Mouse (Mus musculus) bone marrow, adult 2 months (tissue): ENCODE results near the gene Arhgap23. TPM values are rescaled to one million over a fixed set of nuclear protein-coding genes. Genes with fewer than 3 reads are reported as not detected.

Source experiments
- H3K27ac ChIP-seq: fragments of 200-500 bp; 2 replicates; pipeline ENCODE4 v1.5.1; 2012; ENCODE audit warnings: low read depth, mild to moderate bottlenecking, control low read depth, inconsistent platforms, low read length; ENCODE audit not compliant: control insufficient read depth, poor library complexity, insufficient read depth
- H3K4me1 ChIP-seq: fragments of 200-500 bp; 2 replicates; pipeline ENCODE4 v1.6.1; 2011; ENCODE audit warnings: low read length; ENCODE audit not compliant: control insufficient read depth, insufficient read depth
- H3K4me3 ChIP-seq: fragments of 200-500 bp; replicated peaks from 2 replicates; pipeline ENCODE3; 2011; ENCODE audit warnings: mild to moderate bottlenecking, low read depth, low read length, control low read depth; ENCODE audit not compliant: control insufficient read depth
- CTCF ChIP-seq: fragments of 200-500 bp; IDR thresholded peaks from 2 replicates; pipeline ENCODE4 v1.5.1; 2011; ENCODE audit warnings: low read length, control low read depth; ENCODE audit not compliant: control insufficient read depth, insufficient read depth
- POLR2A ChIP-seq: fragments of 200-500 bp; IDR thresholded peaks from 2 replicates; pipeline ENCODE4 v1.6.1; 2011; ENCODE audit warnings: low read depth, mild to moderate bottlenecking, control low read depth, low read length, borderline replicate concordance; ENCODE audit not compliant: control insufficient read depth
- WGBS: fragments of 180-500 bp; shearing (Covaris S2); methylation state at CpG from one replicate; pipeline ENCODE4 v1.1.7; 2018; 5-methylcytosine and 5-hydroxymethylcytosine counted together
- polyA plus RNA-seq: library from polyadenylated mRNA; stranded (reverse); fragments of >200 nt; gene quantifications from 2 replicates; pipeline ENCODE4 v1.2.4, GENCODE M21; 2011; ENCODE audit warnings: low replicate concordance; ENCODE audit not compliant: missing spikeins, insufficient read depth, insufficient read length

Arhgap23 gene
- polyA plus RNA-seq, 1 experiment: 39.9 TPM

DNA sequence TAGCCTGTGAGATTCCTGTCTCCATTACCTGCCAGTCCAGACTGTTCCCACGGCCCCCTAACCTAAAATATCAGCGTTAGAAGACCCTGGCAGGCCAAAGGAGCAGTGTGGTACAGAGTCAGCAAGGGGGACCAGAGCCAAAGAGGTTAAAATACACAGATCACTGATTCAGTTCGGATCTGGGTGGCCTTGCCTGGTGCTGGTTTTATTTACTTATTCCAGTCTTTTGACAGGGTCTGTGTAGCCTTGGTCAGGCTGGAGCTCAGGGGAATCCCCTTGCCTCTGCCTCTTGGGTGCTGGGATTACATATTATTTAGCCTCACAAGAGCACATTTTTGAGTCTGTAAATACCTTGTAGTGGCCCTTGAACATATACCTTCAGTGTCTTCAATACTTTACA, 9.5 kb downstream of the Arhgap23 start:
- Histone ChIP-seq H3K4me1 (peaks cover 5% of the 10 kb centered on the region; the same call in 1 of the 2 replicates), H3K4me3 (no peak overlapping the region), H3K27ac (no peak overlapping the region)
- WGBS: 86% methylated on average over 3 of the region's 3 CpGs
- no peak for TF ChIP-seq POLR2A
- TF ChIP-seq CTCF: no peak

DNA sequence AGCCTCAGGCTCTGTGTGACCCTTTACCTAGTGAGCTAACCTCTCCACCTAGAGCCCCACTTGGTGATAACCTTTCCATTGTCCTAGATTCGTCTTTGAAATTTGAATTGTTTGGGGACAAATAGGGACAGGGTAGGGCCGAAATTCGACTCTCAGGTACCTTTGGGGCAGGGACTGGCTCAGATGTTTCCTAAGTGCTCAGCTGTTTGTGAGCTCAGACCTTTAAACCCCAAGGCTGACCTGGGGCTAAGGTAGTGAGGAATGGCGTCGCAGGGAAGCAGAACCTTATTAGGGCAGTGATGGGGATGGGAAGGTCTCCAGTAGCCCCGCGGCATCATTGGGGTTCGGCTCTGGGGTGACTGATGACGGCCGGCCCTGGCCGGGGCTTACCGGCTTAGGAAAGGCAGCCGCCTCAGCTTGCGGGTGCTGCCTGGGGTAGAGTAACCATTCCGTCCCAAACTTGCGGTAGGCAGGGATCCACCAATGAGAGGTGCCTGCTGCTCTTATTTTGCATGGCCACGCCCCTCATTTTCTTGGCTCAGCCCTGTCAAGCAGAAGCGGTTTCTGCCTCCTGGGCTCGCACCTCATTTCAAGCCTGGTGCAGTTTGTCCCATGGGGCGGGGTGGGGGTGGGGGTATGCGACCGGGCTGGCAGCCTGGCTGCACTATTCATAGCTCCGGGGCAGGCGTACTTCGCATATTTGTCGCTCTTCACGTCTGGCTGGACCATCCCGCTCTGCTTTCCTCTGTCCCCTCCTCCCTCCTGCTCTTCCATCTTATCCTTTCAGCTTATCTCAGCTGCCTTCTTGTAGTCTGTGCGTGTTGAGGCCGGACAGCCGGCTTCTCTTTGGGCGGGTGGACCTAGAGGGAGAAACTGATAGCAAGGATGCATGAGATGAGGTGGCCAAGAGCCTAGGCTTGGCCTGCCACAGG, 12.7 kb downstream of the Arhgap23 start:
- Histone ChIP-seq H3K4me3 (peak overlapping the region; percentile 53), H3K27ac (peak overlapping the region; percentile 53), H3K4me1 (peaks cover 7% of the 10 kb centered on the region; the same call in 1 of the 2 replicates)
- no peak for TF ChIP-seq CTCF
- peak; percentile 37; the same call in 1 of the 2 replicates for TF ChIP-seq POLR2A
- 4% methylated on average over 32 of the region's 32 CpGs for WGBS

DNA sequence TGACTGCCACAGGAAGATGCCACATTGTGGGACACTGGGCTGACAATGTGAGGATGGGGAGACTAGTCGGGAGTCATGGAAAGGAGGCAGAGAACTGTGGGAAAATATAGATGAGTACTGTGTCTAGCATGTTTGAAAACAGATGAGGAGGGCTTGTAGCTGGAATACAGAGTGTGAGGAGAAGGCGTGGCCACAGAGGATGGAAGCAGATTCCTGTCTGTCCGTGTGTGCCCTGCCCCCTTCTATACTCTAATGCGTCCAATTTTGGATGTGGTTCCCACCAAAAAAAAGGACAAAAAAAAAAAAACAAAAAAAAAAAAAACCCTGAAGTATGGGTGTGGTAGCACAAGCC, 13.4 kb downstream of the Arhgap23 start:
- Histone ChIP-seq H3K27ac (peak overlapping the region; percentile 53), H3K4me1 (peaks cover 7% of the 10 kb centered on the region; the same call in 1 of the 2 replicates), H3K4me3 (peak overlapping the region; percentile 15)
- TF ChIP-seq CTCF: no peak
- TF ChIP-seq POLR2A: no peak
- 61% methylated on average over 4 of the region's 4 CpGs for WGBS

DNA sequence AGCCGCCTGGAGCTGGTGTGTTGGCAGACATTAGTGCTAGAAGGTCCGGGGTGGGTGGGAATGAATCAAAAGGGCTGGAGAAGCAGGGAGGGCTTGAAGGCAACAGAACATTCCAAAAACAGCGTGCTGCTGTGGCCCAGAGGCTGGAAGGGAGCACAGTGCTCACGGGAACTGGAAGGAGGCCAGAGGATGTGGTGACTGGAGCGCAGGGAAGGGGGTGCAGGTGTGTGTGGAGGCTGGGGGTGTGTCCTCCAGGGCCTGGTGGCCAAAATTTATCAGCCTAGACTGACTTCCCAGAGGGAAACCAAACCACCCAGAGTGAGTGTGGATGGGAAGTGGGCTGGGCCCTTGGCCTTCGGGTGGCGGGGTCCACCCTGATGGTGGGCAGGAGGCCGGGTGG, 14.3 kb downstream of the Arhgap23 start:
- no peak overlapping the region for H3K4me3 ChIP-seq
- WGBS: 38% methylated on average over 8 of the region's 8 CpGs
- TF ChIP-seq POLR2A (no peak), CTCF (no peak)
- H3K27ac ChIP-seq: peak overlapping the region; percentile 52; the same call in 1 of the 2 replicates
- H3K4me1 ChIP-seq: peaks cover 7% of the 10 kb centered on the region; the same call in 1 of the 2 replicates

DNA sequence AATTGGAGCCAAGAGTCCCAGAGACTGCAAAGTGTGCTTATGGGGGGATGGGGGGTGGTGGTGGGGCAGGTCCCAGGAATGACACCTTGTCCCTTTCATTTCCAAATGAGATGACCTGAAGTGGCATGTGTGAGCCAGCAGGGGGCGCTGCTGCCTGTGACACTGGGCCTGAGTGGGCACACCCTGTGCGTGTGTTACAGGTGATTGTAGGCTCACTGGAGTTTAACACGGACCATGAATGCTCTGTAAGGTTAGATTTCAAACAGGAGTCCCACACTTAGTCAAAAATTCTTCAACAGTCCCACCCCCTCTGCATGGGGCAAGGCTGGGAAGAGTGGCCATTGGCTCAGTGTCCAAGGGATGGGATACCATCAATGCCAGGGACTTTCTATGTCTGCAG, 16.7 kb downstream of the Arhgap23 start:
- Histone ChIP-seq H3K4me1 (peaks cover 6% of the 10 kb centered on the region; the same call in 1 of the 2 replicates), H3K4me3 (no peak overlapping the region), H3K27ac (no peak overlapping the region)
- 2% methylated on average over 3 of the region's 3 CpGs for WGBS
- peak; percentile 23; the same call in 1 of the 2 replicates for TF ChIP-seq POLR2A
- TF ChIP-seq CTCF: peak; percentile 100

DNA sequence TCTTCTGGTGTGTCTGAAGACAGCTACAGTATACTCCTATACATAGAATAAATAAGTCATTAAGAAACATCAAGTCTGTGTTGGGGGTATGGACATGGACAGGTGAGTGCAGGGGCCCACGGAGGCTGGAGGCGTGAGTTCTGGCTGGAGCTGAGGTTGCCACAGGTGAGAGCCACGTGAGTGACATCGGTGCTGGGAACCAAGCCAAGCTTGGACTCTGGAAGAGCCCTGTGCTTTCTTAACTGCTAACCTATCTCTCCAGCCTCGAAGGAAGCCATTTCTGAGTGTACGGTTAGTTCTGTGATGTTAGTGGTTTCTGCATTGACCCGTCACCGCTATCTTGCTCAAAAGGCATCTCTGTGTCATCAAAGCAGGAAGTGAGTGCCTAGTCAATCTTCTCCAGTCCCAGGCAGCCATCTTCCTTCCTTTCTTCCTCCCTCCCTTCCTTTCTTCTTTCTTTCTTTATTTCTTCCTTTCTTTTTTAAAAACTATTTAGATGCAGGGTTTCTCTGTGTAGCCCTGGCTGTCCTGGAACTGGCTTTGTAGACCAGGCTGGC, 17.7 kb downstream of the Arhgap23 start:
- peak overlapping the region; percentile 84 for H3K27ac ChIP-seq

DNA sequence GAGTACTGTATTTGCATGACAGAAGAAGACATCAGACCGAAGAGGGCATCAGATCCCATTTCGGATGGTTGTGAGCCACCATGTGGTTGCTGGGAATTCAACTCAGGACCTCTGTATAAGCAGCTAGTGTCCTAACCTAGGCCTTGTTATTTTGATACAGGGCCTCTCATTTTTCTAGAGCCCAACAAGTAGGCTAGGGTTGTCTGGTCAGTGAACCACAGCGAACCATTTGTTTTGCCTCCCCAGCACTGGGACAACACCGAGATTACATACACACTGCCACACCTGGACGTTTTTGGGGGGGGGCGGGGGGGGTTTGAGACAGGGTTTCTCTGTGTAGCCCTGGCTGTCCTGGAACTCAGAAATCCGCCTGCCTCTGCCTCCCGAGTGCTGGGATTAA, 18.8 kb downstream of the Arhgap23 start:
- Histone ChIP-seq H3K4me1 (peaks cover 3% of the 10 kb centered on the region; the same call in 1 of the 2 replicates), H3K4me3 (no peak overlapping the region), H3K27ac (no peak overlapping the region)
- 78% methylated on average over 8 of the region's 8 CpGs for WGBS
- TF ChIP-seq POLR2A (no peak), CTCF (no peak)

More for the DNA sequence above, 17.7 kb downstream of the Arhgap23 start:
- no peak overlapping the region for H3K4me3 ChIP-seq
- WGBS: 28% methylated on average over 8 of the region's 8 CpGs
- TF ChIP-seq POLR2A: no peak
- no peak for TF ChIP-seq CTCF
- H3K4me1 ChIP-seq: peaks cover 5% of the 10 kb centered on the region; the same call in 1 of the 2 replicates
